Mouse (Mus musculus) stomach, embryonic 16.5 days (tissue): Measurements from ENCODE around the gene Gpr19. TPM values are rescaled to one million over a fixed set of nuclear protein-coding genes. Genes with fewer than 3 reads are reported as not detected.

Experiments
- ATAC-seq: fragments of 200-750 bp; cut with Nextera tagmentation; 2 replicates; pipeline ENCODE4 v1.8.0; 2017; ENCODE audit warnings: moderate number of reproducible peaks, moderate TSS enrichment; ENCODE audit not compliant: insufficient read depth, low FRiP score
- H3K27ac ChIP-seq: fragments of 300-500 bp; sonication (generic); 2 replicates; pipeline ENCODE4 v1.5.1; 2014; ENCODE audit warnings: low read length
- H3K27me3 ChIP-seq: fragments of 300-500 bp; sonication (generic); 2 replicates; pipeline ENCODE4 v1.6.1; 2014; ENCODE audit warnings: low read length, control low read depth, mixed read lengths; ENCODE audit not compliant: control insufficient read depth, insufficient read depth
- H3K36me3 ChIP-seq: fragments of 300-500 bp; sonication (generic); 2 replicates; pipeline ENCODE4 v1.6.1; 2014; ENCODE audit warnings: low read length; ENCODE audit not compliant: control insufficient read depth, insufficient read depth
- H3K4me1 ChIP-seq: fragments of 300-500 bp; sonication (generic); 2 replicates; pipeline ENCODE4 v1.6.1; 2014; ENCODE audit warnings: low read length, control low read depth, mixed read lengths; ENCODE audit not compliant: control insufficient read depth, insufficient read depth
- H3K4me2 ChIP-seq: fragments of 300-500 bp; sonication (generic); 2 replicates; pipeline ENCODE4 v1.6.1; 2014; ENCODE audit warnings: low read depth, low read length, mixed read lengths
- H3K4me3 ChIP-seq: fragments of 300-500 bp; sonication (generic); replicated peaks from 2 replicates; pipeline ENCODE4 v1.5.1; 2014; ENCODE audit warnings: mild to moderate bottlenecking, low read length
- H3K9ac ChIP-seq: fragments of 300-500 bp; sonication (generic); 2 replicates; pipeline ENCODE4 v1.6.1; 2014; ENCODE audit warnings: low read length
- H3K9me3 ChIP-seq: fragments of 300-500 bp; sonication (generic); replicated peaks from 2 replicates; pipeline ENCODE4 v1.6.1; 2016; ENCODE audit warnings: low read length, control low read depth; ENCODE audit not compliant: control insufficient read depth
- WGBS: fragments of 180-500 bp; shearing (Covaris S2); extraction: QIAGEN DNeasy Blood & Tissue Kit; methylation state at CpG from one replicate; pipeline ENCODE4 v1.1.7; 2014; 5-methylcytosine and 5-hydroxymethylcytosine counted together
- polyA plus RNA-seq: library from polyadenylated mRNA; unstranded; fragments of >200 nt; fragmentation: Nextera tagmentation; extraction: Ambion mirVana; gene quantifications from 2 replicates; pipeline ENCODE4 v1.2.1, GENCODE M21; 2015

Gene Gpr19
- polyA plus RNA-seq, 1 experiment from 2014 or later = 9.7 TPM

GRCm38 (mm10) chr6:134926338-134926705 lies 27.9 kb upstream of the Gpr19 start:
- WGBS = 54% methylated on average over 3 of the region's 3 CpGs
- Histone ChIP-seq H3K9ac (peak overlapping the region; percentile 79), H3K4me2 (peak overlapping the region; percentile 95), H3K4me3 (peak overlapping the region; percentile 60), H3K4me1 (peaks cover 33% of the 10 kb centered on the region), H3K36me3 (no peaks in the 10 kb centered on the region), H3K9me3 (no peaks in the 10 kb centered on the region), H3K27me3 (no peaks in the 10 kb centered on the region), H3K27ac (peak overlapping the region; percentile 100)
- ATAC-seq = no peak

- no peak overlapping the region for H3K27ac ChIP-seq
- H3K4me2 ChIP-seq = peak overlapping the region; percentile 32
- H3K4me3 ChIP-seq = no peak overlapping the region
- no peak for ATAC-seq
- no peaks in the 10 kb centered on the region for H3K27me3 ChIP-seq
- no peaks in the 10 kb centered on the region for H3K9me3 ChIP-seq
- no peak overlapping the region for H3K9ac ChIP-seq
- no peaks in the 10 kb centered on the region for H3K36me3 ChIP-seq
- 69% methylated on average over 4 of the region's 4 CpGs for WGBS
- peaks cover 33% of the 10 kb centered on the region for H3K4me1 ChIP-seq
Observed at GRCm38 (mm10) chr6:134925673-134926337, 27.4 kb upstream of the Gpr19 start.

GRCm38 (mm10) chr6:134924262-134924661 lies 25.9 kb upstream of the Gpr19 start:
- WGBS = 66% methylated on average over 3 of the region's 3 CpGs
- no peaks in the 10 kb centered on the region for H3K9me3 ChIP-seq
- H3K4me3 ChIP-seq = no peak overlapping the region
- 0 out of 2 replicates have a peak overlapping the region, but pooled peaks have one; percentile 19 for H3K4me2 ChIP-seq
- no peaks in the 10 kb centered on the region for H3K27me3 ChIP-seq
- H3K4me1 ChIP-seq = peaks cover 26% of the 10 kb centered on the region
- no peak overlapping the region for H3K9ac ChIP-seq
- H3K27ac ChIP-seq = no peak overlapping the region
- no peak for ATAC-seq
- H3K36me3 ChIP-seq = no peaks in the 10 kb centered on the region

GRCm38 (mm10) chr6:134923670-134924069 lies 25.3 kb upstream of the Gpr19 start:
- Histone ChIP-seq H3K4me2 (peak overlapping the region; percentile 38), H3K27me3 (no peaks in the 10 kb centered on the region), H3K9ac (no peak overlapping the region), H3K36me3 (no peaks in the 10 kb centered on the region), H3K9me3 (no peaks in the 10 kb centered on the region), H3K4me3 (0 out of 2 replicates have a peak overlapping the region, but pooled peaks have one; percentile 22), H3K27ac (no peak overlapping the region), H3K4me1 (peaks cover 24% of the 10 kb centered on the region)
- WGBS = 80% methylated on average over 4 of the region's 4 CpGs
- ATAC-seq = no peak

- no peaks in the 10 kb centered on the region for H3K9me3 ChIP-seq
- peak overlapping the region; percentile 96 for H3K9ac ChIP-seq
- no peaks in the 10 kb centered on the region for H3K36me3 ChIP-seq
- WGBS = 47% methylated on average over 9 of the region's 9 CpGs
- ATAC-seq = no peak
- no peaks in the 10 kb centered on the region for H3K27me3 ChIP-seq
- peak overlapping the region; percentile 98 for H3K4me3 ChIP-seq
- H3K4me1 ChIP-seq = peaks cover 24% of the 10 kb centered on the region
- peak overlapping the region; percentile 98; the same call in 1 of the 2 replicates for H3K27ac ChIP-seq
- peak overlapping the region; percentile 93 for H3K4me2 ChIP-seq
Observed at GRCm38 (mm10) chr6:134922511-134923195, 24.3 kb upstream of the Gpr19 start.

GRCm38 (mm10) chr6:134921695-134922510 lies 23.5 kb upstream of the Gpr19 start:
- peak overlapping the region; percentile 98 for H3K27ac ChIP-seq
- peak overlapping the region; percentile 96 for H3K9ac ChIP-seq
- peaks cover 24% of the 10 kb centered on the region for H3K4me1 ChIP-seq
- no peaks in the 10 kb centered on the region for H3K36me3 ChIP-seq
- H3K9me3 ChIP-seq = no peaks in the 10 kb centered on the region
- peak overlapping the region; percentile 93 for H3K4me2 ChIP-seq
- H3K27me3 ChIP-seq = no peaks in the 10 kb centered on the region
- H3K4me3 ChIP-seq = peak overlapping the region; percentile 98
- WGBS = 12% methylated on average over 20 of the region's 20 CpGs
- ATAC-seq = no peak

- Histone ChIP-seq H3K36me3 (no peaks in the 10 kb centered on the region), H3K4me2 (peak overlapping the region; percentile 93), H3K4me1 (peaks cover 30% of the 10 kb centered on the region), H3K4me3 (peak overlapping the region; percentile 98), H3K9ac (peak overlapping the region; percentile 96), H3K9me3 (no peaks in the 10 kb centered on the region), H3K27ac (peak overlapping the region; percentile 98), H3K27me3 (no peaks in the 10 kb centered on the region)
- WGBS = under 1% methylated on average over 32 of the region's 32 CpGs
- ATAC-seq = no peak
Observed at GRCm38 (mm10) chr6:134921014-134921694, 22.8 kb upstream of the Gpr19 start.

GRCm38 (mm10) chr6:134920190-134921013 lies 22.0 kb upstream of the Gpr19 start, which contains the start of gene Cdkn1b:
Cdkn1b (plus strand) TSS chr6:134920401.
- Histone ChIP-seq H3K4me2 (peak within 1 kb of the TSS; percentile 93), H3K4me3 (peak within 1 kb of the TSS; percentile 98), H3K9me3 (no peaks in the 10 kb centered on the region), H3K4me1 (peaks cover 29% of the 10 kb centered on the region), H3K27me3 (no peaks in the 10 kb centered on the region), H3K9ac (peak within 1 kb of the TSS; percentile 96), H3K27ac (peak within 1 kb of the TSS; percentile 98), H3K36me3 (no peaks in the 10 kb centered on the region)
- WGBS = under 1% methylated on average over 77 of the region's 77 CpGs
- ATAC-seq = peak; percentile 95
